Mouse (Mus musculus) lung, adult 2 months (tissue): ENCODE data around the gene Sgce.

Experiments
- CTCF ChIP-seq: fragments of 200-500 bp; IDR thresholded peaks from 2 replicates; pipeline ENCODE4 v1.5.1; 2011; ENCODE audit warnings: mild to moderate bottlenecking, low read length, control low read depth; ENCODE audit not compliant: insufficient read depth
- POLR2A ChIP-seq: fragments of 200-500 bp; IDR thresholded peaks from 2 replicates; pipeline ENCODE4 v1.6.1; 2011; ENCODE audit warnings: low read depth, mild to moderate bottlenecking, control low read depth, low read length, borderline replicate concordance; ENCODE audit errors: extremely low read depth

DNA sequence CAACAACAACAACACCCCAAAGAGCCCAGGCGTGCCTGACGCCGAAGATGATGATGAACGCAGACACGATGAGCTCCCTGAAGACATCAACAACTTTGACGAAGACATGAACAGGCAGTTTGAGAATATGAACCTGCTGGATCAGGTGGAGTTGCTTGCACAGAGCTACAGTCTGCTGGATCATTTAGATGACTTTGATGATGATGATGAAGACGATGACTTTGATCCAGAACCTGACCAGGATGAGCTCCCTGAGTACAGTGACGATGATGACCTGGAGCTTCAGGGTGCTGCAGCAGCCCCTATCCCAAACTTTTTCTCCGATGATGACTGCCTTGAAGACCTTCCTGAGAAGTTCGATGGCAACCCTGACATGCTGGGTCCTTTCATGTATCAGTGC, 7.3 kb upstream of the Sgce start:
- TF ChIP-seq POLR2A: no peak
- no peak for TF ChIP-seq CTCF
